Mouse (Mus musculus) ES-Bruce4 (cell line): Measurements from ENCODE around the gene Ccn6.

Experiments
- CTCF ChIP-seq: IDR thresholded peaks from one replicate; pipeline ENCODE4 v1.8.1; 2011; ENCODE audit warnings: low read depth, low read length
- EP300 ChIP-seq: IDR thresholded peaks from 2 replicates; pipeline ENCODE4 v1.6.1; 2011; ENCODE audit warnings: low read depth, low read length; ENCODE audit not compliant: insufficient read depth
- POLR2A ChIP-seq: IDR thresholded peaks from one replicate; pipeline ENCODE4 v1.8.1; 2011; ENCODE audit warnings: low read length; ENCODE audit not compliant: insufficient read depth

DNA sequence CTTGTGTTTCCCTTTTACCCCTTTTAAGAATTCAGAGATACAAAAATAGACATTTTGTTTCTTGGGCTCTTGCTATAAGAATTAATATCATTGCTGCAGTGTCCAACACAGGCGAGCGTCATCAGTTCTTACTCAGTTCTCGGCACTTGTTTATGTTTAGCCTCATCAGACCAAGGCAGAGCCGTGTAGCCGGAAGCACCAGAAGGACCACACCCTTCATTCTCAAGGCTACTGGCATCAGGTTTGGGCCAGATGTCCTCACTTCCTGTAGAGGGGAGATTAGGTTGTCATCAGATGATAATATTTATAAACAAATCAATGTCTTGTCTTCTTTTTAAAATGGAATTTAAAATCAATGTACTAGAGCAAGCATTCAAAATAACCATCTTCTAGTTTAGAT is 13.4 kb upstream of the Ccn6 start:
- no peak for TF ChIP-seq CTCF
- TF ChIP-seq POLR2A = no peak
- TF ChIP-seq EP300 = no peak
